Mouse (Mus musculus): ENCODE measurements around the gene Myb. TPM values are rescaled to one million over a fixed set of nuclear protein-coding genes. Genes with fewer than 3 reads are reported as not detected.

The Myb gene
- total and polyA plus RNA-seq, 3 experiments = 11.1 to 24.0 (median 19.1) TPM

DNA sequence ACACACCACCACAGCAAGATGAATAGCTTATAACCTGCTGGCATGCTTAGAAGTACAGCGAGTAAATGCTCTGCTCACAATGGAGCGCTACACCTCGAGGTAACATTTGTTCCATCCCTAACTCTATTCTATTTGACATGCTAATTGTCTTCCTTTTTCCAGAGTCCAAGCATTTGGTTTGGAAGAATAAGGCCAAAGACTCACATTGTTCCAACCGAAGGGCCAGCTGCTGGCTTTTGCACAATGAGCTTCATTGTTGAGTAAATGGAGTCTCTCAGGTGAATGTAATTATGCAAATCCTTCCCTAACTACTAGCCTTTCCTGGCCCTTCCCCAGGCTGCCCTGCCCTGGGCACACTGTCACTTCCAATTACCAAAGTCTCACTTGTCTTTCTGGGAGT is 58.8 kb downstream of the Myb start:
- H3K36me3 ChIP-seq (replicated peaks in 1 of 2; ENCODE audit: control insufficient read depth in 1 of 2, insufficient read depth in 1 of 2, low read length in 1 of 2) = no peaks in the 10 kb centered on the region
- TF ChIP-seq UBTF (IDR thresholded peaks at IDR 0.05; ENCODE audit: low read depth, low read length) (no peak), POLR2AphosphoS2 (IDR thresholded peaks at IDR 0.05; ENCODE audit: low read depth, low read length) (no peak), ETS1 (conservative IDR thresholded peaks at IDR 0.05; ENCODE audit: low read depth, low read length) (no peak), PAX5 (IDR thresholded peaks at IDR 0.05; ENCODE audit: low read length) (no peak), MAFK (IDR thresholded peaks at IDR 0.05; ENCODE audit: insufficient replicate concordance, low read length) (no peak), USF2 (conservative IDR thresholded peaks at IDR 0.05; ENCODE audit: low read depth, low read length) (no peak), NELFE (IDR thresholded peaks at IDR 0.05; ENCODE audit: low read depth, low read length) (no peak), EP300 (IDR thresholded peaks at IDR 0.05; ENCODE audit: low read length) (no peak), ZC3H11A (IDR thresholded peaks at IDR 0.05; ENCODE audit: low read depth, low read length) (no peak), POLR2A (IDR thresholded peaks at IDR 0.05; ENCODE audit: low read depth, low read length) (no peak)
- H3K4me1 ChIP-seq (ENCODE audit: control insufficient read depth in 1 of 2, insufficient read depth in 2 of 2) = peaks cover 38 to 62% of the 10 kb centered on the region in 2 experiments
- no peaks in the 10 kb centered on the region for H3K27me3 ChIP-seq (replicated peaks)
- dilution Hi-C loops (cut with MboI; ENCODE audit: extremely low pct_ligation_motif_present, extremely low pct_unique_long_range_greater_than_20kb, low sequenced_read_pairs) = no loop called here
- H3K27ac ChIP-seq (ENCODE audit: insufficient read depth, low read depth) = peak overlapping the region; percentile 34; the same call in 1 of the 2 replicates
- no peaks in the 10 kb centered on the region for H3K79me2 ChIP-seq (replicated peaks; ENCODE audit: control insufficient read depth, extremely low read depth, insufficient read depth, poor library complexity, severe bottlenecking)
- no peak overlapping the region for H3K4me2 ChIP-seq (ENCODE audit: insufficient read depth, low read depth, poor library complexity, severe bottlenecking)
- in situ Hi-C loops (cut with MboI; ENCODE audit: low pct_ligation_motif_present, low pct_unique_long_range_greater_than_20kb, low sequenced_read_pairs) = no loop called here
- H3K4me3 ChIP-seq (replicated peaks in 1 of 3; ENCODE audit: low read depth in 2 of 3, low read length in 2 of 3, poor library complexity in 1 of 3) = no peak overlapping the region
- H3K9me3 ChIP-seq (replicated peaks; ENCODE audit: low read length) = peaks cover 3% of the 10 kb centered on the region
- H3K9ac ChIP-seq (ENCODE audit: insufficient read depth, low read depth) = 0 out of 2 replicates have a peak overlapping the region, but pooled peaks have one; percentile 20
- DNase-seq (ENCODE audit: extremely low read depth) = no peak

DNA sequence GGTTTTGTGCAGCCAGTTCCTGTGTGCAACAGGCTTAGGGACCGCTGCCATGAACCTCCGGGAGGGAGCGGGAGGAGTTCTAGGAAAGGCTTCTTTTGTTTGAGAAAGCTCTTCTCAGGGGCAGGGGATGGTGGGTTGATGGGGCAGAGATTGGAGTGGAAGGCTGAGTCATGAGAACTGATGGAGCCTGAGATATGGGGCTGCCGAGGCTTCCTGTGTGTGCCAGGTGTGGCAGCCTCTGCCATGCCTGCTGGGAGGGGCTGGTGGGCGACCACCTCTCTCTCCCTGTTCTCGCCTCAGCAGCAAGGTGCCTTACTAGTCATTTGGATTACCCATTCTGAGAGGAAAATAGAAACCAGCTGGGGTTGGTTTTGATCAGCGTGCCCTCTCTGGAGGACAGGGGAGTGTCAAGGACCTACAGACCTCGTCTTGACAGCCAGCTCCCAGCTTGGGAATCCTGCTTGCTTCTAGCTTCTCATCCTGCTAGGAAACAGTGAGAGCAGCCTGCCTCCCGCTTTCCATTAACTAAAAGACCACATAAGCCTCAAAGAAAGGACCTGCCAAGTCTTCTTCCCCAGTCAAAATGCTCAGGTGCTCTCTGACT is 60.0 kb downstream of the Myb start:
- Histone ChIP-seq H3K4me1 (ENCODE audit: control insufficient read depth in 1 of 2, insufficient read depth in 2 of 2) (peaks cover 38 to 62% of the 10 kb centered on the region in 2 experiments), H3K27ac (ENCODE audit: insufficient read depth, low read depth) (no peak overlapping the region), H3K9ac (ENCODE audit: insufficient read depth, low read depth) (no peak overlapping the region), H3K4me3 (replicated peaks in 1 of 3; ENCODE audit: low read depth in 2 of 3, low read length in 2 of 3, poor library complexity in 1 of 3) (no peak overlapping the region), H3K27me3 (replicated peaks) (no peaks in the 10 kb centered on the region), H3K36me3 (replicated peaks in 1 of 2; ENCODE audit: control insufficient read depth in 1 of 2, insufficient read depth in 1 of 2, low read length in 1 of 2) (no peaks in the 10 kb centered on the region), H3K4me2 (ENCODE audit: insufficient read depth, low read depth, poor library complexity, severe bottlenecking) (no peak overlapping the region), H3K79me2 (replicated peaks; ENCODE audit: control insufficient read depth, extremely low read depth, insufficient read depth, poor library complexity, severe bottlenecking) (no peaks in the 10 kb centered on the region), H3K9me3 (replicated peaks; ENCODE audit: low read length) (no peaks in the 10 kb centered on the region)
- in situ Hi-C loops (cut with MboI; ENCODE audit: low pct_ligation_motif_present, low pct_unique_long_range_greater_than_20kb, low sequenced_read_pairs) (no loop called here), dilution Hi-C loops (cut with MboI; ENCODE audit: extremely low pct_ligation_motif_present, extremely low pct_unique_long_range_greater_than_20kb, low sequenced_read_pairs) (no loop called here)
- DNase-seq (ENCODE audit: extremely low read depth) = no peak
- TF ChIP-seq MAZ (IDR thresholded peaks at IDR 0.05; ENCODE audit: low read depth, low read length) (no peak), ETS1 (conservative IDR thresholded peaks at IDR 0.05; ENCODE audit: low read depth, low read length) (0 out of 2 replicates have a peak, but pooled peaks have one; percentile 15), TCF12 (IDR thresholded peaks at IDR 0.05; ENCODE audit: low read depth, low read length) (no peak), BHLHE40 (IDR thresholded peaks at IDR 0.05; ENCODE audit: low read depth, low read length) (no peak)

DNA sequence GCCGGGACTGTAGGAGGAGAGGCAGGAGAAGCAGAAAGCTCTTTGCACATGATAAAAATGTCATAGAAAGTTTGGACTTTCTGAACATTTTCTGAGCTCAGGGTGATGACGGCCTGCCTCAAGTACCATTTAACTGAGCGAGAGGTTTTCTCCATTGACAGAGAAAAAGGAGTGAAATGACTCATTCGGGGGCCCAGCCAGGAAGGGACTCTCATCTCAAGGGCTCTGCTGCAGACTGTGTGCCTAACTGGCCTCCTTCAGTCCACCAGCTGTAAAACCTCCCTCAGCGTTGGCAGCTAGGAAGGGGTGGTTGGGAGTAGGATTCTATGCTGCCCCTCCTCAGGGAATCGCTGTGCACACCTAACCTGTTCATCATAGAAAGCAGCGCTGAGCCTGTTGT is 61.3 kb downstream of the Myb start:
- dilution Hi-C loops (cut with MboI; ENCODE audit: extremely low pct_ligation_motif_present, extremely low pct_unique_long_range_greater_than_20kb, low sequenced_read_pairs) = no loop called here
- in situ Hi-C loops (cut with MboI; ENCODE audit: low pct_ligation_motif_present, low pct_unique_long_range_greater_than_20kb, low sequenced_read_pairs) = loop anchor here (10.0 kb wide), 1 partner anchor 45 kb away; no protein-coding TSS in a partner anchor
- H3K27ac ChIP-seq (ENCODE audit: insufficient read depth, low read depth) = peak overlapping the region; percentile 34; the same call in 1 of the 2 replicates
- TF ChIP-seq ZC3H11A (IDR thresholded peaks at IDR 0.05; ENCODE audit: low read depth, low read length) (no peak), ZNF384 (IDR thresholded peaks at IDR 0.05; ENCODE audit: low read depth, low read length) (no peak), USF2 (conservative IDR thresholded peaks at IDR 0.05; ENCODE audit: low read depth, low read length) (no peak), RAD21 (IDR thresholded peaks at IDR 0.05; ENCODE audit: low read depth, low read length) (no peak; the same call in 1 of the 2 replicates), MEF2A (IDR thresholded peaks at IDR 0.05; ENCODE audit: borderline replicate concordance, low read depth, low read length) (peak; percentile 83), BHLHE40 (IDR thresholded peaks at IDR 0.05; ENCODE audit: low read depth, low read length) (peak; percentile 55), MYC (IDR thresholded peaks at IDR 0.05; ENCODE audit: low read depth, low read length) (peak; percentile 59; the same call in 1 of the 2 replicates), RCOR1 (conservative IDR thresholded peaks at IDR 0.05; ENCODE audit: low read depth, low read length) (peak; percentile 86), NELFE (IDR thresholded peaks at IDR 0.05; ENCODE audit: low read depth, low read length) (no peak), SIN3A (IDR thresholded peaks at IDR 0.05; ENCODE audit: low read length) (0 out of 2 replicates have a peak, but pooled peaks have one; percentile 45), IRF4 (IDR thresholded peaks at IDR 0.05; ENCODE audit: low read depth, low read length) (peak; percentile 99), TCF12 (IDR thresholded peaks at IDR 0.05; ENCODE audit: low read depth, low read length) (peak; percentile 71; the same call in 1 of the 2 replicates), UBTF (IDR thresholded peaks at IDR 0.05; ENCODE audit: low read depth, low read length) (no peak), JUND (conservative IDR thresholded peaks at IDR 0.05; ENCODE audit: low read depth, low read length) (peak; percentile 97), MAZ (IDR thresholded peaks at IDR 0.05; ENCODE audit: low read depth, low read length) (0 out of 2 replicates have a peak, but pooled peaks have one; percentile 39), GABPA (IDR thresholded peaks at IDR 0.05; ENCODE audit: insufficient replicate concordance, low read depth, low read length) (no peak), ELF1 (IDR thresholded peaks at IDR 0.05; ENCODE audit: low read depth, low read length) (peak; percentile 56)

More for the DNA sequence above, 61.3 kb downstream of the Myb start:
- Histone ChIP-seq H3K79me2 (replicated peaks; ENCODE audit: control insufficient read depth, extremely low read depth, insufficient read depth, poor library complexity, severe bottlenecking) (no peaks in the 10 kb centered on the region), H3K27me3 (replicated peaks) (no peaks in the 10 kb centered on the region), H3K4me2 (ENCODE audit: insufficient read depth, low read depth, poor library complexity, severe bottlenecking) (peak overlapping the region; percentile 52), H3K9me3 (replicated peaks; ENCODE audit: low read length) (no peaks in the 10 kb centered on the region), H3K4me1 (ENCODE audit: control insufficient read depth in 1 of 2, insufficient read depth in 2 of 2) (peaks cover 33 to 60% of the 10 kb centered on the region in 2 experiments), H3K9ac (ENCODE audit: insufficient read depth, low read depth) (no peak overlapping the region), H3K4me3 (replicated peaks in 1 of 3; ENCODE audit: low read depth in 2 of 3, low read length in 2 of 3, poor library complexity in 1 of 3) (no peak overlapping the region), H3K36me3 (replicated peaks in 1 of 2; ENCODE audit: control insufficient read depth in 1 of 2, insufficient read depth in 1 of 2, low read length in 1 of 2) (no peaks in the 10 kb centered on the region)
- peak; percentile 76 for DNase-seq (ENCODE audit: extremely low read depth)
